Mouse (Mus musculus) embryonic facial prominence, embryonic 13.5 days (tissue): ENCODE measurements around the gene Rps18. TPM values are rescaled to one million over a fixed set of nuclear protein-coding genes. Genes with fewer than 3 reads are reported as not detected.
A peak's percentile ranks its signal among the peaks of the same experiment; 100 is the strongest.

Experiments
- ATAC-seq: fragments of 200-750 bp; cut with Nextera tagmentation; 2 replicates; pipeline ENCODE4 v1.8.0; 2017; ENCODE audit warnings: low read depth; ENCODE audit not compliant: insufficient number of reproducible peaks, insufficient read depth, low FRiP score, low TSS enrichment
- H3K27ac ChIP-seq: fragments of 300-500 bp; sonication (generic); 2 replicates; pipeline ENCODE4 v1.5.1; 2015; ENCODE audit warnings: moderate library complexity, mild to moderate bottlenecking, inconsistent platforms
- H3K27me3 ChIP-seq: fragments of 300-500 bp; sonication (generic); 2 replicates; pipeline ENCODE4 v1.6.1; 2015; ENCODE audit warnings: mild to moderate bottlenecking, inconsistent platforms
- H3K36me3 ChIP-seq: fragments of 300-500 bp; sonication (generic); 2 replicates; pipeline ENCODE4 v1.6.1; 2015; ENCODE audit warnings: mild to moderate bottlenecking, inconsistent platforms
- H3K4me1 ChIP-seq: fragments of 300-500 bp; sonication (generic); 2 replicates; pipeline ENCODE4 v1.6.1; 2015; ENCODE audit warnings: inconsistent platforms
- H3K4me2 ChIP-seq: fragments of 300-500 bp; sonication (generic); 2 replicates; pipeline ENCODE4 v1.6.1; 2015; ENCODE audit warnings: moderate library complexity, mild to moderate bottlenecking, inconsistent platforms
- H3K4me3 ChIP-seq: fragments of 300-500 bp; sonication (generic); 2 replicates; pipeline ENCODE4 v1.5.1; 2015; ENCODE audit warnings: mild to moderate bottlenecking, inconsistent platforms
- H3K9ac ChIP-seq: fragments of 300-500 bp; sonication (generic); 2 replicates; pipeline ENCODE4 v1.6.1; 2015; ENCODE audit warnings: mild to moderate bottlenecking, inconsistent platforms
- H3K9me3 ChIP-seq: fragments of 300-500 bp; sonication (generic); 2 replicates; pipeline ENCODE4 v1.6.1; 2016; ENCODE audit warnings: inconsistent platforms
- WGBS: fragments of 180-500 bp; shearing (Covaris S2); methylation state at CpG from one replicate; pipeline ENCODE4 v1.1.7; 2015; ENCODE audit warnings: mixed read lengths; 5-methylcytosine and 5-hydroxymethylcytosine counted together
- polyA plus RNA-seq: library from polyadenylated mRNA; unstranded; fragments of >200 nt; fragmentation: Nextera tagmentation; extraction: Ambion mirVana; gene quantifications from 2 replicates; pipeline ENCODE4 v1.2.1, GENCODE M21; 2015

The Rps18 gene
- polyA plus RNA-seq, 1 experiment from 2014 or later, result 1,797 TPM

DNA sequence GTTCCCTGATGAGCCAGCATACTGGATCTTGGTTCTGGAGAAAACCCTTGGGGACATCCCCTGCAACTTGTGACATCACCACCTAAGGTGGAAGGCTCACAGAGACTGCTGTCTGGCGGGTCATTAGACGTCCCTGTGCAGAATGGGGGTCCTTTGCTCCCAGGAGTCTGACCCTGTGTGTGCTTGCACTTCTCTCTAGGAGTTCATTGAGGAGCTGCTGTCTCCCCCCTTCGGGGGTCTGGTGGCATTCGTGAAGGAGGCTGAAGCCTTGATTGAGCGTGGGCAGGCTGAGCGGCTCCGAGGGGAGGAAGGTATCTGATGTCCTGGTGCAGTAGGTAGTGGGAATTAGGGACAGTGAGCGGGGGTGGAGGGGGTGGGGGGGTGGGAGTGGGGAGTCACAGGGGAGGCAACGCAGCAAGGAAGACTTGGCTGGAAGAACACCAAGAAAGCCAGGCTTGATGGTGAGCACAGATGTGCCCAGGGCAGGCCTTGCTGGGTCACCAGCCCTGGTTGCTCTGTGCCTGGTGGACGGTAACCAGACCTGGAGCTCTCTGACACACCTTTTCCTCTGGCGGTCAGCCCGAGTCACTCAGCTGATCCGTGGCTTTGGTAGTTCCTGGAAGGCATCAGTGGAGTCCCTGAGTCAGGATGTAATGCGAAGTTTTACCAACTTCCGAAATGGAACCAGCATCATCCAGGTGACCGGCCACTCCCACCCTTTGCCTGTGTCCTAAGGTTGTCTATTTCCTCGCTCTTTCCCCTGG, 9.5 kb upstream of the Rps18 start:
- Histone ChIP-seq H3K4me2 (no peak overlapping the region), H3K9ac (no peak overlapping the region), H3K4me1 (no peaks in the 10 kb centered on the region), H3K9me3 (no peaks in the 10 kb centered on the region), H3K4me3 (no peak overlapping the region), H3K27me3 (no peaks in the 10 kb centered on the region), H3K36me3 (peaks cover 59% of the 10 kb centered on the region), H3K27ac (no peak overlapping the region)
- no peak for ATAC-seq
- WGBS, result 88% methylated on average over 16 of the region's 17 CpGs

DNA sequence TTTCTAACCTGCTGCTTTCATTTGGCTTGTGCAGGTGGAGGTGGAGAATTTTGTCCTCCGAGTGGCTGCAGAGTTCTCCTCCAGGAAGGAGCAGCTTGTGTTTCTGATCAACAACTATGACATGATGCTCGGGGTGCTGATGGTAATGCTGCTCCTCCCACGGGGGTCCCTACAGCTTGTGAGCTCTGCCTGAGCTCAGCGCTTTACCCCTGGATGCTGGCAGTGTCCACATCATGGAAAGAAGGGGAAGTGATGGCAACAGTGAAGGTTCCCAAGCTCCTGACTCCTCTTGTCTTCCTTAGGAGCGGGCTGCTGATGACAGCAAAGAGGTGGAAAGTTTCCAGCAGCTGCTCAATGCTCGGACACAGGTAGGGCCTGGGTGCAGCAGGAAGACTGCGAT, 7.1 kb upstream of the Rps18 start:
- Histone ChIP-seq H3K4me2 (no peak overlapping the region), H3K4me1 (no peaks in the 10 kb centered on the region), H3K9ac (no peak overlapping the region), H3K9me3 (no peaks in the 10 kb centered on the region), H3K36me3 (peaks cover 82% of the 10 kb centered on the region), H3K27ac (no peak overlapping the region), H3K4me3 (no peak overlapping the region), H3K27me3 (no peaks in the 10 kb centered on the region)
- ATAC-seq, result no peak
- WGBS, result 89% methylated on average over 7 of the region's 7 CpGs

DNA sequence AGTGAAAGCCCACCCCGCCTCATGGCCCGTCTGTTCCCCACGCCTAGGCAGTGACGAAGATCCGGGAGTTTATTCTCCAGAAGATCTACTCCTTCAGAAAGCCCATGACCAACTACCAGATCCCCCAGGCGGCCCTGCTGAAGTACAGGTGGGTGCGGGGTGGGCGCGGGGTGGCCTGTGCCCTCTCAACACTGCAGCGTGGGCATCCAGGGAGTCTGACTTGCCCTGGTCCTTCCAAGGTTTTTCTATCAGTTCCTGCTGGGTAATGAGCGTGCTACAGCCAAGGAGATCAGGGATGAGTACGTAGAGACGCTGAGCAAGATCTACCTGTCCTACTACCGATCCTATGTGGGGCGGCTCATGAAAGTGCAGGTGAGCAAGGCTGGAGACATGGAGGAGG, 4.1 kb upstream of the Rps18 start:
- no peaks in the 10 kb centered on the region for H3K9me3 ChIP-seq
- no peak overlapping the region for H3K4me3 ChIP-seq
- 93% methylated on average over 15 of the region's 15 CpGs for WGBS
- ATAC-seq, result no peak
- H3K9ac ChIP-seq, result no peak overlapping the region
- H3K36me3 ChIP-seq, result peaks cover 65% of the 10 kb centered on the region
- no peaks in the 10 kb centered on the region for H3K27me3 ChIP-seq
- peaks cover 13% of the 10 kb centered on the region for H3K4me1 ChIP-seq
- no peak overlapping the region for H3K27ac ChIP-seq
- no peak overlapping the region for H3K4me2 ChIP-seq

DNA sequence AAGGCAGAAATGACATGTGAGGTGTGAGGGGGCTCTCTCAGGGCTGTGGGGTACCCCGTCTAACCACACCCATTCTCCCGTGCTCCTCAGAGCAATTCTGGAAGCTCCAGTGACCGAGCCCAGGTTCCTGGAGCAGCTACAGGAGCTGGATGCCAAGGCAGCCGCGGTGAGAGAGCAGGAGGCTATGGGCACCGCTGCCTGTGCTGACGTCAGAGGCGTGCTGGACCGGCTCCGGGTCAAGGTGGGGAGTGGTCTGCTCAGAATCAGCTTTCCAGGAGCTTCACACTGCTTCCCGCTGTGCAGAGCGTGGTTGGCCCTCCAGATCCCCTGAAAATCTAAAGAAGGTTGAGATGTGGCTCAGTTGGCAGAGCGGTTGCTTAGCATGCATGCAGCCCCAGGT, 3.3 kb upstream of the Rps18 start:
- H3K4me3 ChIP-seq, result no peak overlapping the region
- 95% methylated on average over 13 of the region's 13 CpGs for WGBS
- H3K36me3 ChIP-seq, result peaks cover 66% of the 10 kb centered on the region
- H3K27me3 ChIP-seq, result no peaks in the 10 kb centered on the region
- no peak overlapping the region for H3K9ac ChIP-seq
- H3K27ac ChIP-seq, result no peak overlapping the region
- H3K4me1 ChIP-seq, result peaks cover 19% of the 10 kb centered on the region
- no peak overlapping the region for H3K4me2 ChIP-seq
- H3K9me3 ChIP-seq, result no peaks in the 10 kb centered on the region
- no peak for ATAC-seq

DNA sequence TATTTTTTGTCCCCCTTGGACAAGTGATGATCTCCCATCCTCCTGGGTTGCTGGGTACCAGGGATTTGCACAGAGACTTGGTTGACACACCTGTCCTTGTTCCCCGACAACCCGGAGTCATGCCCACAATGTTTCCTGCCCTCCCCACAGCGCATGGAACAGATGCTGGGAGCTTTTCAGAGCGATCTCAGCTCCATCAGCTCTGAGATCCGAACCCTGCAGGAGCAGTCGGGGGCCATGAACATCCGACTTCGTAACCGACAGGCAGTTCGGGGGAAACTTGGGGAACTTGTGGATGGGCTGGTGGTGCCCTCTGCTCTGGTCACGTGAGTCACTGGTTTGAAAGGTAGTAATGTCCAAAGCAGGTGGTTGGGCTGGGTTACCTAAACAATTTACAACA, 2.6 kb upstream of the Rps18 start:
- Histone ChIP-seq H3K27me3 (no peaks in the 10 kb centered on the region), H3K9ac (no peak overlapping the region), H3K9me3 (no peaks in the 10 kb centered on the region), H3K4me2 (no peak overlapping the region), H3K4me3 (no peak overlapping the region), H3K36me3 (peaks cover 66% of the 10 kb centered on the region), H3K27ac (no peak overlapping the region), H3K4me1 (peaks cover 25% of the 10 kb centered on the region)
- 94% methylated on average over 11 of the region's 11 CpGs for WGBS
- ATAC-seq, result no peak

DNA sequence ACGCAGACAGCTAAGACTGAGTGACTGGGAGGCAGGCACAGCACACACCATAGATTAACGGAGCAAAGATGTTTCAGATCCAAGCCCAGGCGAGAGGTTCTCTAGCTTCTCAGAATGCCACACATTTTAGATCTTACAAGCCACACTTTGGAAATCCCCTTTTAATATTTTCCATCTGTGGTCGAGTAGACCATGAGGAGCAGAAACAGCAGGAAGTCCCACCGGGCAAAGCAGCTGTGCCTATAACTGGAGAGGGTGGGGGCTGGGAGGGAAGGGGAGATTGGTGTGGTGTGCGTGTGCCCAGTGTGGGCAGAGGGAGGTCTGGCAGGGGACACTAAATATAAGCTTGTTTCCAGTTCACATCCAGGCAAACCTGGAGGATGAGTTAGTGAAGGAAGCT, 1.7 kb upstream of the Rps18 start:
- no peak for ATAC-seq
- Histone ChIP-seq H3K4me3 (no peak overlapping the region), H3K4me2 (no peak overlapping the region), H3K9me3 (no peaks in the 10 kb centered on the region), H3K36me3 (peaks cover 66% of the 10 kb centered on the region), H3K4me1 (peaks cover 35% of the 10 kb centered on the region), H3K27me3 (no peaks in the 10 kb centered on the region), H3K9ac (peak overlapping the region; percentile 44; the same call in 1 of the 2 replicates), H3K27ac (no peak overlapping the region)
- WGBS, result 57% methylated on average over 6 of the region's 6 CpGs

DNA sequence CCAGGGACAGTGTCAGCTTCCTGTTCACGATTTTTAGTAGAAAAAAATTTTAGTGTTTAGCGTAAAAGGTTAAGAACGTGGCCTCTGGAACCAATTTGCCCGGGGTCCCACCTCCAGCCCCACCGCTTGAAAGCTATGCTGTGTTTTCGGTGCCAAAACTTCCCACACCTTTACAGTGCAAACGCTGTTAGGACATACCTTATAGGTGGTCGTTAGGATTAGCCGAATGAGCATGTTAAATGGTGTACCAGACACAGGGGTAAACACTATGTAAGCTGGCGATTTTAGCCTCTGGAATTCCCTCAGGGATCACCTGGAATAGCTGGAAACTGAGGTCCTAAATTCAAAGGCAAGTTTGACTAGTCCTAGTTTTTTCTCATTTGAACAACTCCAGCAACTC, 535 bp upstream of the Rps18 start:
- no peak for ATAC-seq

DNA sequence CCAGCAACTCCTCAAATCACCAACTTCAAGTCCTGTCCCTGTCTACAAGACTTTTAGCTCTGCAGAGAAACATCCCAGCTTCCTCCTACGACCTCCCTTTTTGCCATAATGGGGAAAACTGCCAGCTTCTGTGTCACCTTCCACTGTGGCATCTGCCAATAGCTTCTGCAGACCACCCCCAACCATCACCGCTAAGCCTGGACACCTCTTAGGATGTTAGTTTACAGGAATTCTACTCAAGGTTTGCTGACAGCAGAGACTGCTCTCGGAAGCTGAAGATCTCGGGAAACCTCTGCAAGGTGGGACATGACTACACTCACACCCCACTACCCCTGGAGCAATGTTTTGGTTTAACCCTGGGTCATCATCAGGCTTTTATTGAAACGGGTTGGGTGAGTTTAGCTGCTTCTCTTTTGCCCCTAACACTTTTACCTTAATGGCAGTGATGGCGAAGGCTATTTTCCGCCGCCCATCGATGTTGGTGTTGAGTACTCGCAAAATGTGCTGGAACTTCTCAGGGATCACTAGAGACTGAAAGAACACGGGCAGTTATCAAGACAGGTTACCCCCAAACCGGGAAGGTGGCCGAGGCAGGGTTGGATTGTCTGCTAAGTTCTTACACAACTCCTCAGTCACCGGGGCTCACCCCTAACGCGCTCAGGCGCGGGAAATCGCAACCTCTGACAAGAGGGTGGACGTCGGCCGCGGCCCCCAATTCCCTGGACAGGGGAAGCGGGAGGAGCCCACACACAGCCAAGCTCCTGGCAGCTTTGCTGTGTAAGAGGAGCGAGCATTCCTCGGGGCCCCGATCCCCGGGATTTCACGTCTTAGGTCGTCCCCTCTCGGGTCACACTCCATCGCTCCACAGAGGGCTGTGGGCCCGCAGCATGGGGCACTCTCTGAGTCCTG, 901 bp downstream of the Rps18 start:
- ATAC-seq, result peak; percentile 2; the same call in 1 of the 2 replicates
- no peaks in the 10 kb centered on the region for H3K9me3 ChIP-seq
- H3K27me3 ChIP-seq, result no peaks in the 10 kb centered on the region
- H3K4me1 ChIP-seq, result peaks cover 60% of the 10 kb centered on the region
- peak overlapping the region; percentile 81 for H3K4me3 ChIP-seq
- WGBS, result under 1% methylated on average over 33 of the region's 33 CpGs
- peak overlapping the region; percentile 93 for H3K27ac ChIP-seq
- peak overlapping the region; percentile 98 for H3K9ac ChIP-seq
- H3K36me3 ChIP-seq, result peaks cover 51% of the 10 kb centered on the region
- peak overlapping the region; percentile 98 for H3K4me2 ChIP-seq

More for the DNA sequence above, 535 bp upstream of the Rps18 start:
- Histone ChIP-seq H3K4me3 (peak overlapping the region; percentile 81), H3K4me1 (peaks cover 46% of the 10 kb centered on the region), H3K9me3 (no peaks in the 10 kb centered on the region), H3K9ac (peak overlapping the region; percentile 98), H3K4me2 (peak overlapping the region; percentile 79), H3K27me3 (no peaks in the 10 kb centered on the region), H3K27ac (peak overlapping the region; percentile 89), H3K36me3 (peaks cover 62% of the 10 kb centered on the region)
- WGBS, result 7% methylated on average over 10 of the region's 10 CpGs

DNA sequence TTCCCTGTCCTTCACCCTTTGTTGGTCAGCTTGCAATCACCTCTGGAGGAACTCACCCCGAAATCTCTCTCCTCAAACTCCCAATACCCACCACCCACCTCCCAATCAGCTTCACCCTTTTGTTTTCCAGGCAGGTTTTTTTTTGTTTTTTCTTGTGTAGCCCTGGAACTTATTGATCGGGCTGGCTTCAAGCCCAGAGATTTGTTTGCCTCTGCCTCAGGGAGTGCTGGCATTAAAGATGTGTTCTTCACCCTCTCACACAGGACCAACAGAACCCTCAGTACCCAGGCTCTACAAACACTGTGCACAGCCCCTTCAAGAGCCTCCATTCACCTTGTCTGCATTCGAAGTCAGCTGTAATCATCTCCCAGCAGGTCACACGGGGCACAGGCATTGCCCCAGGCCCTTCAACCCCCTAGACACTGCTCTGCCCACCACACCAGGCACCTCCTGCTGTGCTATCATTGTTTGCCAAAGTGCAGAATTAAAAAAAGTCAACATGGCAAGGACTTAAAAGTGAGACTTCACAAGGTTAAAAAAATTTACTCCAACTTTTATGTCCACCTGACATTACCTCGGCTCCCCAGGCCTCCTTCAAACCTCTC, 1.7 kb downstream of the Rps18 start:
- 33% methylated on average over 5 of the region's 5 CpGs for WGBS
- Histone ChIP-seq H3K27ac (peak overlapping the region; percentile 93), H3K4me2 (peak overlapping the region; percentile 98), H3K4me1 (peaks cover 67% of the 10 kb centered on the region), H3K4me3 (peak overlapping the region; percentile 81), H3K36me3 (peaks cover 51% of the 10 kb centered on the region), H3K27me3 (no peaks in the 10 kb centered on the region), H3K9ac (peak overlapping the region; percentile 98), H3K9me3 (no peaks in the 10 kb centered on the region)
- no peak for ATAC-seq

DNA sequence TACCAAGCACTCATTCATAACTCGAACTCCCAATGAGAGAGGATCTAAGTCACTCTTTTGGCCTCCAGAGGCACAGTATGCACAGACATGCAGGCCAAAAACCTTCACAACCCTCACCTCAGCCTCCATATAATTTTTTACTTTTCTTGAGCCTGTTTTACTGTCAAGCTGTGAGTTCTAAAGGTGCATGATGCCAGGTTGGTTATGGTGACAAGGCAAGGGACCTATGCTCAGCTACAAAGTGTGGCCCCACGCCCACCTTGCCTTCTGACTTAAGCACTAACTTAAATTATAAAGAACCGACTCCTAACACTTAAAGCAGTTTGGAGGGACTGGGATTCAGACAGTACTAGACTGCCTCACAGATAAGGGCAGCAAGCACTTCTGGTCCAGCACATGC, 2.5 kb downstream of the Rps18 start:
- Histone ChIP-seq H3K36me3 (peaks cover 51% of the 10 kb centered on the region), H3K9me3 (no peaks in the 10 kb centered on the region), H3K27me3 (no peaks in the 10 kb centered on the region), H3K4me1 (peaks cover 67% of the 10 kb centered on the region), H3K27ac (0 out of 2 replicates have a peak overlapping the region, but pooled peaks have one; percentile 5), H3K4me2 (peak overlapping the region; percentile 98), H3K9ac (peak overlapping the region; percentile 98), H3K4me3 (peak overlapping the region; percentile 81; the same call in 1 of the 2 replicates)
- 88% methylated on average over 3 of the region's 3 CpGs for WGBS
- ATAC-seq, result no peak

DNA sequence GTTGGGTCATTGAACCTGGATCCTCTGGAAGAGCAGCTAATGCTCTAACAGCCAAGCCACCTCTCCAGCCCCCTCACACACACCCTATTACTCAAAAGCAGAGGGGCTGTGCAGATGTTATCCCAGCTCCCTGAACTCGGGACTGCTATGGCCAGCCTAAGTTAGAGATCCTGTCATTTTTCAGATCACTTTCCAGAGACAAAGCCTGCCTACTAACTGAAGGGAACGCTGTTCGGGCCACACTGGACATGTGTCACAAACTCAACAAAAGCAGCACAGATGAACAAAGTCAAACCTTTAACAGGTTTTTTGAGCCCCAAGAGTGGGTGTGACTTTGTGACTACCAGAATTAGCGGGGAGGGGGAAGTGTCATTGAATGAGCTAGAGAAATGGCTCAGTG, 2.9 kb downstream of the Rps18 start:
- peaks cover 67% of the 10 kb centered on the region for H3K4me1 ChIP-seq
- H3K4me3 ChIP-seq, result 0 out of 2 replicates have a peak overlapping the region, but pooled peaks have one; percentile 1
- peak overlapping the region; percentile 98 for H3K4me2 ChIP-seq
- 83% methylated on average over 4 of the region's 4 CpGs for WGBS
- no peaks in the 10 kb centered on the region for H3K9me3 ChIP-seq
- no peaks in the 10 kb centered on the region for H3K27me3 ChIP-seq
- H3K9ac ChIP-seq, result peak overlapping the region; percentile 98
- no peak for ATAC-seq
- H3K27ac ChIP-seq, result 0 out of 2 replicates have a peak overlapping the region, but pooled peaks have one; percentile 5
- peaks cover 52% of the 10 kb centered on the region for H3K36me3 ChIP-seq
